Mouse (Mus musculus) liver, embryonic 14.5 days (tissue): ENCODE data around the gene Mgst3.

ENCODE experiments used
- CTCF ChIP-seq: IDR thresholded peaks from 2 replicates; pipeline ENCODE4 v1.5.1; 2016; ENCODE audit warnings: antibody characterized with exemption, low read depth, control low read depth
- EP300 ChIP-seq: IDR thresholded peaks from 2 replicates; pipeline ENCODE4 v1.6.1; 2016; ENCODE audit warnings: antibody characterized with exemption, low read depth

GRCm38 (mm10) chr1:167384156-167384555 is 9.5 kb downstream of the Mgst3 start:
- no peak for TF ChIP-seq CTCF
- peak; percentile 99 for TF ChIP-seq EP300
